Mouse (Mus musculus) left cerebral cortex, adult 18-20 months (tissue): ENCODE measurements around the gene Rsbn1. TPM values are rescaled to one million over a fixed set of nuclear protein-coding genes. Genes with fewer than 3 reads are reported as not detected.

Experiments used
- DNase-seq, 2 experiments: peaks; one replicate each; pipeline ENCODE4 v3.0.0; 2021 to 2022; ENCODE audit warnings: low spot score in 2 of 2, mixed read lengths in 1 of 2
- total RNA-seq, 2 experiments: library from RNA; stranded (reverse); gene quantifications; 2 replicates each; pipeline ENCODE4 v1.2.3; 2021

The Rsbn1 gene
- total RNA-seq, 2 experiments from 2014 or later = 25.5 to 28.7 TPM

- peak in 1 of 2 experiments; percentile 17 for DNase-seq
Measured at GRCm38 (mm10) chr3:103944794-103945562, 31.1 kb downstream of the Rsbn1 start.

- DNase-seq = no peak
Measured at GRCm38 (mm10) chr3:103948666-103949065, 34.7 kb downstream of the Rsbn1 start.

- DNase-seq = no peak
Measured at GRCm38 (mm10) chr3:103960622-103961021, 46.7 kb downstream of the Rsbn1 start.

- no peak for DNase-seq
Measured at GRCm38 (mm10) chr3:103967231-103967630, 53.3 kb downstream of the Rsbn1 start.

- peak; percentile 77 to 87 for DNase-seq
Measured at GRCm38 (mm10) chr3:103967861-103968691, 54.2 kb downstream of the Rsbn1 start, which contains the start of gene Phtf1. Phtf1 (plus strand) TSS chr3:103968110.

- DNase-seq = peak; percentile 44 to 67
Measured at GRCm38 (mm10) chr3:103968701-103969100, 54.8 kb downstream of the Rsbn1 start.

GRCm38 (mm10) chr3:103971157-103971556 is 57.2 kb downstream of the Rsbn1 start:
- DNase-seq = no peak

- no peak for DNase-seq
Measured at GRCm38 (mm10) chr3:103984556-103984955, 70.6 kb downstream of the Rsbn1 start.

- no peak for DNase-seq
Measured at GRCm38 (mm10) chr3:103985194-103985593, 71.3 kb downstream of the Rsbn1 start.

GRCm38 (mm10) chr3:103987831-103988432 is 74.0 kb downstream of the Rsbn1 start:
- no peak for DNase-seq

- no peak for DNase-seq
Measured at GRCm38 (mm10) chr3:103989352-103989751, 75.4 kb downstream of the Rsbn1 start.

GRCm38 (mm10) chr3:103991271-103991670 is 77.4 kb downstream of the Rsbn1 start:
- no peak for DNase-seq

- no peak for DNase-seq
Measured at GRCm38 (mm10) chr3:103998724-103999123, 84.8 kb downstream of the Rsbn1 start.

- DNase-seq = no peak
Measured at GRCm38 (mm10) chr3:104006896-104007466, 93.1 kb downstream of the Rsbn1 start.

GRCm38 (mm10) chr3:104007479-104007878 is 93.6 kb downstream of the Rsbn1 start:
- peak in 1 of 2 experiments; percentile 42 for DNase-seq

GRCm38 (mm10) chr3:104009924-104010662 is 96.2 kb downstream of the Rsbn1 start:
- no peak for DNase-seq

- DNase-seq = no peak
Measured at GRCm38 (mm10) chr3:104011972-104012371, 98.1 kb downstream of the Rsbn1 start.
